Mouse (Mus musculus) erythroblast, embryonic 14.5 days (primary cell): Measurements from ENCODE around the gene Tsr1.

Experiments
- GATA1 ChIP-seq: IDR thresholded peaks from 2 replicates; pipeline ENCODE4 v1.6.1; 2012; ENCODE audit warnings: low read length, inconsistent platforms, mixed read lengths
- TAL1 ChIP-seq: IDR thresholded peaks from 3 replicates; pipeline ENCODE4 v1.6.1; 2012; ENCODE audit warnings: low read length, inconsistent platforms, mixed read lengths

DNA sequence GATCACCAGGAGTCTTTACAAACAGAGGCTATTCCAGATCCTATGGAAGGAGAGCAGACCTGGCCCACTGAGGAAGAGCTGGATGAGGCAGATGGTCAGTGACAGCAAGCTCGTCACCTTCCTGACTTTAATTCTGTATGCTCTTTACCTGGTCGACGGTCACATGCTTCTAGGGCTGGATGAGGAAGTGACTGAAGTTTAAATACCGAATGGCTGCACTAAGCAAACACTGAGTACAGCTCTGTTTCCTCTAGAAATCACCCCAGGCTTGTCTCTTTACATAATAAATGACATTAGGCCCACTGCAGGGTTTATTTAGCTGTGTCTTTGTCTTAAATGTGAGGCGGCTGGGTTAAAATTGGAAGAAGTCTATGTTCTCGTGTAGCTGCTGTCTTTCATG, 3.7 kb downstream of the Tsr1 start:
- no peak for TF ChIP-seq TAL1
- TF ChIP-seq GATA1, result no peak
